Mouse (Mus musculus): ENCODE measurements around the gene Abcb10. TPM values are rescaled to one million over a fixed set of nuclear protein-coding genes. Genes with fewer than 3 reads are reported as not detected.

Gene Abcb10
- polyA plus RNA-seq, 1 experiment from 2014 or later: 19.7 TPM

DNA sequence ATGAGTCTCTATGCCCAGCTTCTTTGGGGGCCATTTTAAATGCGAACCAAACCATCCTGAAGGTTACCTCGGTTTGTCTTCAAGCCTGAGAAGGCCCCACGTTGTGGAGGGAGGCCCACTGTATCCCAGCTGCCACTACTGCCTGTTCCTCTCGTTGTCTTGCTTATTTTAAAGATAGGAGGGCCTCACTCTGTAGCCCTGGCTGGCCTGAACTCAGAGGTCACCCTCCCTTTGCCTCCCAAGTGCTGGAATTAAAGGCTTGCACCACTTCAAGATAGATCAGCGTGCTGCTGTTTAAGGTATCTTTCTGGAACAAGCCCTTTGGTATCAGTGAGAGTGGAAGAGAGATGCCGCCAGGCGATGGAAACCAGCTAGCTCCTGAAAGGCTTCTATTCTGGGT is 6.2 kb upstream of the Abcb10 start:
- DNase-seq (ENCODE audit: low spot score): no peak
- H3K27ac ChIP-seq: no peak overlapping the region
- H3K9me3 ChIP-seq (ENCODE audit: control insufficient read depth, low read length): no peaks in the 10 kb centered on the region
- H3K4me1 ChIP-seq (replicated peaks; ENCODE audit: control insufficient read depth, insufficient read depth, low read length): no peaks in the 10 kb centered on the region
- 0 out of 2 replicates have a peak, but pooled peaks cover 2% of the 10 kb centered on the region for H3K36me3 ChIP-seq (replicated peaks; ENCODE audit: control insufficient read depth, insufficient read depth)
- no peak overlapping the region for H3K4me2 ChIP-seq (replicated peaks)
- no peak overlapping the region for H3K9ac ChIP-seq
- WGBS: 84% methylated on average over 7 of the region's 7 CpGs
- no peaks in the 10 kb centered on the region for H3K27me3 ChIP-seq (ENCODE audit: control insufficient read depth, insufficient read depth, low read length)
- no peak for ATAC-seq (ENCODE audit: low FRiP score)
- H3K4me3 ChIP-seq (replicated peaks; ENCODE audit: low read length): no peak overlapping the region

DNA sequence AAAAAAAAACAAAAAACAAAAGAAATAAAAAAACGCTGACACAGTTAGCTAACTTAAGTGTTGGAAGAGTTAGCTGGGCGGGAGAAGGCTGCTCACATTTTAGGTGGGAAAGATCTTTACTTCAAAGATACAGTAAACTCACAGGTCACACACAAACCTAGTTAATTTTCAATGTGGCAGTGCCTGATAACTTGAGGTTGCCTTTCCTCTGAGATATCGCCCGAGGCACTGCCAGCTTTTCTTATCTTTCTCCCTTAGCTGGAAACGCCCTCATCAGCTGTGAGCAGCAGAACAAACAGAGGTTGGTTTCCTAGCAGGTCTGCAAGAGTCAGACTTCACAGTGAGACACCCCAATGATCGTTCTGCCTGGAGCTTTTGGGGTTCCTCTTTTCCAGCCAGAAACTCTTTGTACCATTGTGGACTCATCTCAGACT is 5.7 kb upstream of the Abcb10 start:
- 75% methylated on average over 6 of the region's 6 CpGs for WGBS
- Histone ChIP-seq H3K4me3 (replicated peaks; ENCODE audit: low read length) (no peak overlapping the region), H3K36me3 (replicated peaks; ENCODE audit: control insufficient read depth, insufficient read depth) (no peaks in the 10 kb centered on the region), H3K27me3 (ENCODE audit: control insufficient read depth, insufficient read depth, low read length) (no peaks in the 10 kb centered on the region), H3K4me2 (replicated peaks) (no peak overlapping the region), H3K27ac (no peak overlapping the region), H3K9me3 (ENCODE audit: control insufficient read depth, low read length) (no peaks in the 10 kb centered on the region), H3K4me1 (replicated peaks; ENCODE audit: control insufficient read depth, insufficient read depth, low read length) (no peaks in the 10 kb centered on the region), H3K9ac (no peak overlapping the region)
- ATAC-seq (ENCODE audit: low FRiP score) (no peak), DNase-seq (ENCODE audit: low spot score) (no peak)

DNA sequence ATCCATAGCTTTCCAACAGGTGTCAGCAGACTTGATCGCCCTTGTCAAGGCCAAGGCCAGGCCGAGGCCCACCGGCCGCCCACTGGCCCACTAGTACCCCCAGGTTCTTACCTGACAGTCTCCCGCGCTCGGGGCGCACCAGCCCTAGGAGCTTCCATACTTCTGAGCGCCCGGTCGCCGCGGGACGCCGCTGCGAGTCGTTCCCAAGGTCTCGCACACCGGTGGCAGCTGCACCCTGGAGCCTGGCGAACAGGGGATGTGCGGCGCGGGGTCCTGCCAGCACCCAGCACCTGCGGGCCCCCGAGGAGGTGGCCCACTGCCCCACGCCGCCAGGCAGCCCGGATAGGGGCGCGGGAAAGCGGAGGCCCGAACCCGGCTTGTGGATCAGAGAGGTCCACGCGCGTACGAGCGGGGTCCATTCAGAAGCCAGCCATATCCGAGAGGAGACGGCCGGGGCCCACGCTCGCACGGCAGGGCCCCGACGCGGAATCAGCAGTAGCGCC is 580 bp downstream of the Abcb10 start:
- Histone ChIP-seq H3K27ac (peak overlapping the region; percentile 69; the same call in 1 of the 2 replicates), H3K4me2 (replicated peaks) (peak overlapping the region; percentile 95), H3K36me3 (replicated peaks; ENCODE audit: control insufficient read depth, insufficient read depth) (no peaks in the 10 kb centered on the region), H3K27me3 (ENCODE audit: control insufficient read depth, insufficient read depth, low read length) (no peaks in the 10 kb centered on the region), H3K9me3 (ENCODE audit: control insufficient read depth, low read length) (no peaks in the 10 kb centered on the region), H3K4me1 (replicated peaks; ENCODE audit: control insufficient read depth, insufficient read depth, low read length) (peaks cover 10% of the 10 kb centered on the region), H3K9ac (peak overlapping the region; percentile 88), H3K4me3 (replicated peaks; ENCODE audit: low read length) (peak overlapping the region; percentile 89)
- ATAC-seq (ENCODE audit: low FRiP score): peak; percentile 29
- DNase-seq (ENCODE audit: low spot score): peak; percentile 28
- 2% methylated on average over 34 of the region's 48 CpGs for WGBS

DNA sequence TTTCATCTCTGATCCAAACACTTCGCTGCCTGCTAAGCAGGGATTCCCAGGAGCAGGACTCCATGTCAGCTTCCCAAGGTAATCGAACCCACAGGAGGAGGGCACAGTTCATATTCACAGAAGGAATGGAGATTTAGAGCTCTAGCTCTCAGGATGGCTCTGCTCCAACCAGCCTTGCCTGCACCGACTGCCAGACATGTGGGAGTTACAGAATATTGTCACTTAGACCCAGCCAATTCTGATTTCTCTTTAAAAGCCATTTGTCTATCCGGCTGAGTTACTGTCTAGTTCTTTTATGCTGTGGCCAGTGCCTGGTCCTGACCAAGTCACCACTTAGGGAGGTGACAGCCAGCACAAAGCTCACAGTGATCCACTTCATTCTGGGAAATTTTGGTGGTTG is 1.2 kb downstream of the Abcb10 start:
- H3K27ac ChIP-seq: no peak overlapping the region
- H3K9me3 ChIP-seq (ENCODE audit: control insufficient read depth, low read length): no peaks in the 10 kb centered on the region
- DNase-seq (ENCODE audit: low spot score): no peak
- no peaks in the 10 kb centered on the region for H3K27me3 ChIP-seq (ENCODE audit: control insufficient read depth, insufficient read depth, low read length)
- peaks cover 10% of the 10 kb centered on the region for H3K4me1 ChIP-seq (replicated peaks; ENCODE audit: control insufficient read depth, insufficient read depth, low read length)
- peak overlapping the region; percentile 88 for H3K9ac ChIP-seq
- no peak for ATAC-seq (ENCODE audit: low FRiP score)
- H3K36me3 ChIP-seq (replicated peaks; ENCODE audit: control insufficient read depth, insufficient read depth): no peaks in the 10 kb centered on the region
- WGBS: 42% methylated on average over 4 of the region's 4 CpGs
- H3K4me2 ChIP-seq (replicated peaks): peak overlapping the region; percentile 95
- peak overlapping the region; percentile 89 for H3K4me3 ChIP-seq (replicated peaks; ENCODE audit: low read length)

DNA sequence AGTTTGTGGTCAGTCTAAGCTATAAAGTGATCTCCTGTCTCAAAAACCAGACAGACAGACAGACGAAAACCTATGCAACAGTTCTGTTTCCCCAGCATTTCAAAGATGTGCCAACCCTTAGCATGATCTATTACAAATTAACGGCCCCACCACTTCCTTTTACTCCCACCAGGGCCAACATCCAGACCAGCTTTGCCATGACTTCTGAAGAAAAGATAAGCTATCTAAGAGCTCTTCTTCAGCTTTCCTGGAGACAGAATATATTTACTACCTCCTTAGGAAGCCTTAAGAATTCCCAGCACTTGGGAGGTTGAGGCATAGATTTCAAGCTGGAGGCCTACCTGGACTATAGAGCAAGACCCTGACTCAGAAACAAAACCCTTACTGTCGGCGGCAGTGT is 2.7 kb downstream of the Abcb10 start:
- 80% methylated on average over 4 of the region's 4 CpGs for WGBS
- Histone ChIP-seq H3K27ac (no peak overlapping the region), H3K27me3 (ENCODE audit: control insufficient read depth, insufficient read depth, low read length) (no peaks in the 10 kb centered on the region), H3K9ac (no peak overlapping the region), H3K4me3 (replicated peaks; ENCODE audit: low read length) (no peak overlapping the region), H3K9me3 (ENCODE audit: control insufficient read depth, low read length) (no peaks in the 10 kb centered on the region), H3K4me1 (replicated peaks; ENCODE audit: control insufficient read depth, insufficient read depth, low read length) (peaks cover 10% of the 10 kb centered on the region), H3K4me2 (replicated peaks) (no peak overlapping the region), H3K36me3 (replicated peaks; ENCODE audit: control insufficient read depth, insufficient read depth) (no peaks in the 10 kb centered on the region)
- no peak for ATAC-seq (ENCODE audit: low FRiP score)
- no peak for DNase-seq (ENCODE audit: low spot score)

DNA sequence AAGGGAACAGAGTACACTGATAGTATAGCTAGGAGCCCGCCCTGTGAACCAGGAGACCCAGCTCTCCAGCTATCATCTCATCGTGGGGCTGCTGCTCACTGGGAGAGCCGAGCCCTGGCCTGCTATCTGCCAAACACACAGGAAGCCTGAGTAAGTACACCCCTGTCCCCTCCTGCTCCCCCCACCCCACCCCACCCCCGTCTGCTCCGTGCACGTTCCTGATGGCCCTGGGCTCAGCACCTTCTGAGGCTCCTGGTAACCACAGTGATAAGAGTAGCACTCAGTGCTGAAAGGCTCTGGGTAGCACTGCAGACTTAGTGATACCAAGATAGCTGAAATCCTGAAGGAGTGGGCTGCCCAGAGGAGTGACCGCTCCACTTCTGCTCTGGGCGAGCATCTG is 4.0 kb downstream of the Abcb10 start:
- no peak overlapping the region for H3K9ac ChIP-seq
- no peaks in the 10 kb centered on the region for H3K27me3 ChIP-seq (ENCODE audit: control insufficient read depth, insufficient read depth, low read length)
- no peaks in the 10 kb centered on the region for H3K36me3 ChIP-seq (replicated peaks; ENCODE audit: control insufficient read depth, insufficient read depth)
- no peak overlapping the region for H3K4me2 ChIP-seq (replicated peaks)
- DNase-seq (ENCODE audit: low spot score): no peak
- H3K4me3 ChIP-seq (replicated peaks; ENCODE audit: low read length): no peak overlapping the region
- H3K27ac ChIP-seq: no peak overlapping the region
- H3K4me1 ChIP-seq (replicated peaks; ENCODE audit: control insufficient read depth, insufficient read depth, low read length): peaks cover 10% of the 10 kb centered on the region
- H3K9me3 ChIP-seq (ENCODE audit: control insufficient read depth, low read length): no peaks in the 10 kb centered on the region
- ATAC-seq (ENCODE audit: low FRiP score): no peak
- 81% methylated on average over 8 of the region's 8 CpGs for WGBS

DNA sequence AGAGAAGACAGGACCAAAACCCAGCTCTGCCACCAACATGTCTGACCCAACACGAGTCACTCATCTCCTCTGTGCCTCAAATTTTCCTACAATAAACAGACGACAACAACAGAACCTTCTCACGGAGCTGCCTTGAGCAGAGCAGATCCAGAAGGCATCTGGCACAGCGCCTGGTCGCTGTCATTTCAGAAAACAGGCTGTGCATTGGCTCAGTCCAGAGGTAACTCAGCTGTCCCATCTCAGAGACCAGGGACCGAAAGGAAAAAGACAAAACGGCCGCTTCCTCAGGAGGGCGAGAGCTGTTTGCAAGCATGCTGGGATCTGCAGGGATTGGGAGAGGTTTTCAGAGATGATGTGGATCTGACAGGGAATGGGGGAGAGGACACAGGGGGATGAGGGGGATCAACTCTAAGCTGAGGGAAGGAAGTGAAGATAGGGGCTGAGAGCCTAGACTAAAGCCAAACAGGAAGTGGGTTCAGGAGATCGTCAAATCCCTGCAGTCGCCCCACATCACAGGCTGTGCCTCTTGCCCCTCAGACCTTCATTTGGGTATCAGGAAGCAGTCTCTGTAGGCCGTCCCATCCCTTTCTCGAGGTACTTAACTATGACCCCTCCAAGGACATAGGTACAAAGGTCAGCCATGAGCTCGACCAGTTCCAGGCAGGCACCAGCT is 4.6 kb downstream of the Abcb10 start:
- ATAC-seq (ENCODE audit: low FRiP score): no peak
- peaks cover 10% of the 10 kb centered on the region for H3K4me1 ChIP-seq (replicated peaks; ENCODE audit: control insufficient read depth, insufficient read depth, low read length)
- H3K4me3 ChIP-seq (replicated peaks; ENCODE audit: low read length): no peak overlapping the region
- H3K27me3 ChIP-seq (ENCODE audit: control insufficient read depth, insufficient read depth, low read length): no peaks in the 10 kb centered on the region
- H3K27ac ChIP-seq: no peak overlapping the region
- WGBS: 72% methylated on average over 14 of the region's 14 CpGs
- no peak for DNase-seq (ENCODE audit: low spot score)
- no peaks in the 10 kb centered on the region for H3K36me3 ChIP-seq (replicated peaks; ENCODE audit: control insufficient read depth, insufficient read depth)
- H3K9me3 ChIP-seq (ENCODE audit: control insufficient read depth, low read length): no peaks in the 10 kb centered on the region
- no peak overlapping the region for H3K4me2 ChIP-seq (replicated peaks)
- H3K9ac ChIP-seq: no peak overlapping the region

DNA sequence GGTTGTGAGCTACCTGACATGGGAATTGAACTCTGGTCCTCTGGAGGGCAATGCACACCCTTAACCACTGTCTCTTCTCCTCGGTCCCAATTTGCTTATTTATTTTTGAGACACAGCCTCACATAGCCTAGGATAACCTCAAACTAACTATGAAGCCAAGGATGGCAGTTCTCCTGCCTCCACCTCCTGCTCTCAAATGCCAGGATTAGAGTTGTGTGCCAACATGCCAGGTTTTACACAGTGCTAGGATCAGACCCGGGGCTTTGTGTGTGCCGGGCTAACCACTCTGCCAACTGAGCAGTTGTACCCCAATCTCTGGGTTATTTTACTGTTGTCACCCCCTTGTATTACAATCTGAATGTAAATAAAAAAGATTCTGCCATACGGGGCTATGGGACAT is 5.4 kb downstream of the Abcb10 start:
- no peaks in the 10 kb centered on the region for H3K27me3 ChIP-seq (ENCODE audit: control insufficient read depth, insufficient read depth, low read length)
- DNase-seq (ENCODE audit: low spot score): no peak
- no peak overlapping the region for H3K9ac ChIP-seq
- H3K27ac ChIP-seq: no peak overlapping the region
- H3K4me2 ChIP-seq (replicated peaks): no peak overlapping the region
- WGBS: 96% methylated on average over 4 of the region's 4 CpGs
- no peak overlapping the region for H3K4me3 ChIP-seq (replicated peaks; ENCODE audit: low read length)
- peaks cover 10% of the 10 kb centered on the region for H3K4me1 ChIP-seq (replicated peaks; ENCODE audit: control insufficient read depth, insufficient read depth, low read length)
- ATAC-seq (ENCODE audit: low FRiP score): no peak
- H3K36me3 ChIP-seq (replicated peaks; ENCODE audit: control insufficient read depth, insufficient read depth): no peaks in the 10 kb centered on the region
- H3K9me3 ChIP-seq (ENCODE audit: control insufficient read depth, low read length): no peaks in the 10 kb centered on the region

DNA sequence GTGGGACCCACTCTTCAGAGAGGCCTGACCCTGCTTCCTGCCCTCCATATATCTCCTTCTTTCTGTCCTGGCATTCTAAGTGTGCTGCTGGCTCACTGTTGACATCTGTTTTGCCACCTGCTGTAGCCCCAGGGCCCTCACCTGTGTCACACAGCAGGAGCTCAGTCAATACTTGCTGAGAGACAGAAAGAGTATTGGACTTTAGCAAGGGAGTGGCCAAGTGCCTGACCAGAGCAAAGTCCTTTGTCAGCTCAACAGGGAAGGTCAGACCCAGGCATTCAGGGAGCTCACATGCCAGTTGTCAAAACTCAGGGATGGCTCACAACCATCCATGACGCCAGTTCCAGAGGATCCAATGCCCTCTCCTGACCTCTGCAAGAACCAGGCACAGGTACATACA is 9.4 kb downstream of the Abcb10 start:
- H3K9me3 ChIP-seq (ENCODE audit: control insufficient read depth, low read length): no peaks in the 10 kb centered on the region
- DNase-seq (ENCODE audit: low spot score): no peak
- no peak overlapping the region for H3K27ac ChIP-seq
- no peak overlapping the region for H3K9ac ChIP-seq
- H3K4me1 ChIP-seq (replicated peaks; ENCODE audit: control insufficient read depth, insufficient read depth, low read length): no peaks in the 10 kb centered on the region
- 91% methylated on average over 1 of the region's 1 CpGs for WGBS
- ATAC-seq (ENCODE audit: low FRiP score): no peak
- H3K4me3 ChIP-seq (replicated peaks; ENCODE audit: low read length): no peak overlapping the region
- H3K36me3 ChIP-seq (replicated peaks; ENCODE audit: control insufficient read depth, insufficient read depth): peaks cover 7% of the 10 kb centered on the region; the same call in 1 of the 2 replicates
- H3K4me2 ChIP-seq (replicated peaks): no peak overlapping the region
- no peaks in the 10 kb centered on the region for H3K27me3 ChIP-seq (ENCODE audit: control insufficient read depth, insufficient read depth, low read length)

Data from hindbrain, embryonic 14.5 days (tissue).